Mouse (Mus musculus) midbrain, embryonic 11.5 days (tissue): Measurements from ENCODE around the gene Stk32c. TPM values are rescaled to one million over a fixed set of nuclear protein-coding genes. Genes with fewer than 3 reads are reported as not detected.

ENCODE experiments used
- ATAC-seq: fragments of 200-750 bp; cut with Nextera tagmentation; 2 replicates; pipeline ENCODE4 v1.8.0; 2017; ENCODE audit warnings: moderate TSS enrichment, moderate library complexity; ENCODE audit not compliant: low FRiP score
- DNase-seq: peaks from one replicate; pipeline ENCODE4 v3.0.0; 2015; ENCODE audit warnings: low spot score; ENCODE audit errors: missing footprints
- H3K27ac ChIP-seq: fragments of 300-500 bp; sonication (generic); 2 replicates; pipeline ENCODE4 v1.5.1; 2014; ENCODE audit warnings: low read depth, low read length
- H3K27me3 ChIP-seq: fragments of 300-500 bp; sonication (generic); 2 replicates; pipeline ENCODE4 v1.6.1; 2014; ENCODE audit warnings: mild to moderate bottlenecking, low read length, moderate library complexity, mixed read lengths; ENCODE audit not compliant: control insufficient read depth, insufficient read depth
- H3K36me3 ChIP-seq: fragments of 300-500 bp; sonication (generic); 2 replicates; pipeline ENCODE4 v1.6.1; 2014; ENCODE audit warnings: mild to moderate bottlenecking, low read length, moderate library complexity, mixed read lengths; ENCODE audit not compliant: control insufficient read depth, insufficient read depth
- H3K4me1 ChIP-seq: fragments of 300-500 bp; sonication (generic); 2 replicates; pipeline ENCODE4 v1.6.1; 2014; ENCODE audit warnings: low read length; ENCODE audit not compliant: control insufficient read depth, insufficient read depth
- H3K4me2 ChIP-seq: fragments of 300-500 bp; sonication (generic); 2 replicates; pipeline ENCODE4 v1.6.1; 2014; ENCODE audit warnings: mild to moderate bottlenecking, moderate library complexity
- H3K4me3 ChIP-seq: fragments of 300-500 bp; sonication (generic); 2 replicates; pipeline ENCODE4 v1.5.1; 2014; ENCODE audit warnings: low read depth, low read length
- H3K9ac ChIP-seq: fragments of 300-500 bp; sonication (generic); 2 replicates; pipeline ENCODE4 v1.6.1; 2014; ENCODE audit warnings: low read length
- H3K9me3 ChIP-seq: fragments of 300-500 bp; sonication (generic); 2 replicates; pipeline ENCODE4 v1.6.1; 2016; ENCODE audit warnings: low read length; ENCODE audit not compliant: control insufficient read depth
- WGBS: fragments of 180-500 bp; shearing (Covaris S2); extraction: QIAGEN DNeasy Blood & Tissue Kit; methylation state at CpG from one replicate; pipeline ENCODE4 v1.1.7; 2014; 5-methylcytosine and 5-hydroxymethylcytosine counted together
- polyA plus RNA-seq: library from polyadenylated mRNA; unstranded; fragments of >200 nt; fragmentation: Nextera tagmentation; extraction: Ambion mirVana; gene quantifications from 2 replicates; pipeline ENCODE4 v1.2.1, GENCODE M21; 2014

The Stk32c gene
- polyA plus RNA-seq, 1 experiment from 2014 or later, result 0.63 TPM

DNA sequence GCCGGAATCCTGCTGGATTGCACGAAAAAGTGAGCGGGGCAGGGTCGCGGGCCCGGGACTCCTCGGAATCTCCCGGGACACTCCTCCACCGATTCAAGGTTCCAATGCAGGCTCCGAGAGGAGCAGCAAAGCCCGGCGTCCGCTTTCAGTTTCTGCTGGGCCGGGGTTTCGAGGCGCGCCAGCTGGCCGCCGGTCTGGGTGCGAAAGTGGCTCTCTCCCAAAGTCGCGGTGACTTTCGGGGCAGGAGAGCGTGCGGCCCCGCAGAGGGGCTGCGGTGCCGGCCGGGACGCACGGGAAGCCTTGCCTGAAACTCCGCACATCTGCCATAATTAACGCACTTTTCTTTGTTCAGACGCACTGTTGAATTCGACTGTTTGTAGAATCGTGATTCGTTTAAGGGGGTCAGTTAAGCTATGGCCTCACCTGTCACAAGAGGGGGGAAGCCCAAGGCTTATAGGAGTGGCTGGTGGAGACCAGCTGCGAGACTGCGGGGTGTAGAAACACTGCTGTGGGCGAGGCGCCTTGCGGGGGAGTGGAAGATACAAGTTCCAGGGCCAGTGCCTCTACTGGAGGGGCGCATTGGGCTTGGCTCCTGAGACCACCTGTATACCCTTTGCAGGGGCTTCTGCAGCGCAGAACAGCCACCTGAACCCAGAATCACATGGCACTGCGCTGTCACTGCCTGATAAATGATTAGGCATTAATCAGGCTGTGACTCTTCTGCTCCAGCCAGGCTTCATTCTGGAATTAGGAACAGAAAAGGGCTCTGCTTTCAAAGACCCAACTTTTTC, 35.7 kb upstream of the Stk32c start:
- ATAC-seq (peak; percentile 39), DNase-seq (peak; percentile 92)
- H3K36me3 ChIP-seq, result no peaks in the 10 kb centered on the region
- H3K9me3 ChIP-seq, result no peaks in the 10 kb centered on the region
- H3K9ac ChIP-seq, result peak overlapping the region; percentile 74
- no peak overlapping the region for H3K27ac ChIP-seq
- 3% methylated on average over 45 of the region's 45 CpGs for WGBS
- peak overlapping the region; percentile 97 for H3K4me2 ChIP-seq
- peaks cover 30% of the 10 kb centered on the region for H3K27me3 ChIP-seq
- peaks cover 13% of the 10 kb centered on the region for H3K4me1 ChIP-seq
- H3K4me3 ChIP-seq, result peak overlapping the region; percentile 63

DNA sequence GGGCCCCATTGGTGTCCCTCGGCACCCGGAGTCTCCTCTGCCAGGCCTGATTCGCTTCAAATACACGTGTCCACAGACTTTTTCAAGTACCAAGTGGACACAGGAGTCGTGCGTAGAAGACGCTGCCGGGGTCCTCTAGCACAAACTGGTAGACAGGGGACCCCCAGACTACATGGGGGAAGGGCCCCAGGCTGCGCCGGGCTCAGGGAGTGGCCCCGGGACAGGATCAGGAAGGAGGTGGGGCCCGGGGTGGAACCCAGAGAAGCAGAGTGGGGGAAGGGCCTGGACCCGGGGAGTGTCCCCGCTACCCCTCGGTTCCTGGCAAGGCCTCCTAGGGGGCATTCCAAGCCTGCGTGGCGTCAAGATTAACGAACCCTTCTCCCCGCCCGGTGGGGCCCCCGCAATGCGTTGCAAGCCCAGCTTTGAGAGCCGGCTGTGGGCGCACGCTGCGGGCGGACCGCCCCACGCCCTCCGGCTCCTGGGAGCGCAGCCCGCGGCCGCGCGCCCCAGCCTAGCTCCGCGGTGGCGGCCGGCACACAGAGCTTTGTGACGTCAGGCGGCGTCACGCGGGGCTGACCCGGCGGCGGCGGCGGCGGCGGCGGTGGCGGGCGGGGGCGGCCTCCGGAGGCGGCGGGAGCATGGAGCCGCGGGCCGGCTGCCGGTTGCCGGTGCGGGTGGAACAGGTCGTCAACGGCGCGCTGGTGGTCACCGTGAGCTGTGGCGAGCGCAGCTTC, 34.9 kb upstream of the Stk32c start, which contains the start of gene Pwwp2b:
Gene Pwwp2b, plus strand, starts transcription at position 602 of the 734 bp plus-strand sequence.
- H3K9me3 ChIP-seq, result no peaks in the 10 kb centered on the region
- H3K4me1 ChIP-seq, result peaks cover 13% of the 10 kb centered on the region
- under 1% methylated on average over 37 of the region's 72 CpGs for WGBS
- H3K4me3 ChIP-seq, result peak within 1 kb of the TSS; percentile 63
- H3K27me3 ChIP-seq, result peaks cover 30% of the 10 kb centered on the region
- H3K4me2 ChIP-seq, result peak within 1 kb of the TSS; percentile 97
- DNase-seq (peak; percentile 97), ATAC-seq (peak; percentile 89)
- no peaks in the 10 kb centered on the region for H3K36me3 ChIP-seq
- peak within 1 kb of the TSS; percentile 74 for H3K9ac ChIP-seq
- no peak within 1 kb of the TSS for H3K27ac ChIP-seq

DNA sequence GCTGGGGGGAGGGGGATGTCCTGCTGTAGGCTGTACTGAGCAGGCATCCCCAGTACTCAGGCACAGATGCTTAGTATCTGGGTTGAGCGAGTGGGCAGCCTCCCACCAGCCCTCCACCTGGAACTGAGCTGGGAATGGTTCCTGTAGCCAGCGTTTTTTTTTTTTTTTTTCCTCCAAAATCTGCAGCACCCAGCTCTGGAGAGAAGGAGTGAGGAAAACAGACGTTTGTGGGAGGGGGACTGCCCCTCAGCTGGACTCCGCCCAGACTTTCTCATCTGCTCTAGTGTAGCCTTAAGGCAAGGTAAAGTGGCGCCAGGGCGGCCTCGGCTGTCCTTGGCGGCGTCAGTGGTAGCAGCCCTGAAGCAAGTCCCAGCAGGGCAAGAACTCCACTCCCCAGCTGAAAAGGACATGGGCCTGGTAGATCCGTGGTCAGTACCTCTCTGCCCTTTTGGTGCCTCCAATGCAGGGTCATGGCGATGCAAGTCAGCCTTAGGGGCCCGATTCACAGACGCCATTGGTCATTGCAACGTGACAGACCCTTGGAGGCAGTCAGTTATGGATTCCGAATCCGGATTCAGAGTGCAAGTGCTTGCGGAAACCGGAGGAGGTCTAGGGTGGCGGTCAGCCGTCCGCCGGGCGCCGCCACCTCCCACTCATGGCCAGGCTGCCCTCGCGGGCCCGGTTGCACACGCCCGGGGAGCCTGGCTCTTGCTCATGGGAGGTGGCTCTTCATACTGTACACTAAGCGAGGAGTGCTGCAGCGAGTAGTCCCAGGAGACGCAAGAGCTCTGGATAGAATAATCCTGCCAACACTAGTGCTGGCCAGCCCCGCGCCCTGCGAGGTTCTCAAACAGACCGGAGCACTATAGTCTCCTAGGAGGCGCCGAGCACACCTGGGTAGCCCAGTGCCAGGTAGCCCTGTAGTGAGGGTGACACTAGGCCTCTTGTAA, 34.1 kb upstream of the Stk32c start:
- 2% methylated on average over 38 of the region's 38 CpGs for WGBS
- Histone ChIP-seq H3K36me3 (no peaks in the 10 kb centered on the region), H3K9me3 (no peaks in the 10 kb centered on the region), H3K4me2 (peak overlapping the region; percentile 97), H3K4me1 (peaks cover 13% of the 10 kb centered on the region), H3K9ac (peak overlapping the region; percentile 74), H3K27ac (no peak overlapping the region), H3K27me3 (peaks cover 30% of the 10 kb centered on the region), H3K4me3 (peak overlapping the region; percentile 63)
- ATAC-seq (peak; percentile 45), DNase-seq (peak; percentile 96)

DNA sequence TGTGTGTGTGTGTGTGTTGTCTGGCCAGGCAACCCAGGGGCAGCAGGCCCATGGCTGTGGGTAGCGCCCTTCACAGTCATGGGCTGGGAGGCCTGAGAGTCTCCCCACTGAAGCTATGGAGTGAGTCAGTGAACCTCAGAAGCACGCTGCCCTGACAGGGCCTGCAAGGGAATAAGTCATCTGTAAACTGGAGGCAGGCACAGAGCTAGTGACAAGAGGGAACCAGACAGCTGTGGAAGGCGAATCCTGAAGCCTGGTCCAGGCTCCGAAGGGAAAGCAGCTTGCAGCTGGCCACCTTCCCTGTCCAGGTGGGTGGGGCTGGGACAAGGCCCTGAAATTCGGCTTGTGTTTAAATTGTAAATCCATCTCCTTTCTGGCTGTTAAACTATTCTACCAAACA, 33.0 kb upstream of the Stk32c start:
- Histone ChIP-seq H3K4me1 (peaks cover 13% of the 10 kb centered on the region), H3K4me3 (no peak overlapping the region), H3K27me3 (peaks cover 30% of the 10 kb centered on the region), H3K4me2 (no peak overlapping the region), H3K9ac (no peak overlapping the region), H3K27ac (no peak overlapping the region), H3K36me3 (no peaks in the 10 kb centered on the region), H3K9me3 (no peaks in the 10 kb centered on the region)
- 77% methylated on average over 5 of the region's 5 CpGs for WGBS
- ATAC-seq (no peak), DNase-seq (no peak)

DNA sequence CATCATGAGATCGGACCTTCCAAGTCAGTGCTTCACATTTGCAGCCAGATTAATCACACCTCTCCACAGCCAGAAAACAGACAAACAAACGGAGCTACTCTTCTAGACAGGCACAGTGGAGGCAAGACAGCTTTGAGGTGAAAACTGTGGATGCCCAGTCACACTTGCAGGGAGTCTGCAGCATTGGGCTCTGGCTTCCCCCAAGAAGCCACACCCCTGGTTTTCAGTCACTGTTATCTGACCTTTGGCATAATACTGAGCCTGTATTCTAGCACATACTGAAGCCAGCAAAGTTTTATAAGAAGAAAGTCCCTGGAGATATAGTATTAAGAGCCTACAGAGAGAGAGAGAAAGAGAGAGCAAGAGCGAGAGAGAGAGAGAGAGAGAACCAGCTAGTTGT, 26.3 kb upstream of the Stk32c start:
- H3K4me3 ChIP-seq, result no peak overlapping the region

DNA sequence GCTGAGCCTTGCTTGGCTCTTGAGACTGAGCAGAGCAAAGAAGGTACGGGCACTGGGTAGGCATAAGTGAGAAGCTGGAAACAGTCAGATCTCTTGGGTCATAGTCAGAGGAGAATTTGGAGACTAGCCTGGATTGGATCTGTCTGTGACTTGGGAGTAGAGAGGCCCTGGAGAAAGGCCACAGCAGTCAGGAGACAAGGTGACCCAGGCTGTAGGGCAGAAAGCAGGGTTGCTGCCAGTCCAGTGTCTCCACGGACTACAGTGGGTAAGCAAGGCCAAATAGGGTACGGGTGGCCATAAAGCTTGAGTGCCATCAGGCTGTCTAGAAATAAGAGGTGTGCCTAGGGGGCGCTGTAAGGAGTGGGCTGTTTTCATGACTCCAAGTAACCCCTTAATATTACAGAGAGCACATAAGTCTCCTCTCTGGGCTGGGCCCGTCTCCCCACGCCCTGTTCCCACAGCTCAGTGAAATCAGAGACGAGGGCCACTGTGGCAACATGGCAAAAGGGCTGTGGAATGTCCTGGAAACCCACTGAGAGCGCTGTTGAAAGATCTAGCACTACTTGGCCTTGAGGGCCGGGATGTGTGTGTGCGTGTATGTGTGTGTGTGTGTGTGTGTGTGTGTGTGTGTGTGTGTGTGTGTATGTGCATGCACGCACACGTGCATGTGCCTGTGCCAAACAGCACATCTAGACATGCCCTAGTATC, 22.7 kb upstream of the Stk32c start:
- peak; percentile 66 for DNase-seq
- no peaks in the 10 kb centered on the region for H3K9me3 ChIP-seq
- ATAC-seq, result no peak
- no peak overlapping the region for H3K27ac ChIP-seq
- H3K4me2 ChIP-seq, result no peak overlapping the region
- H3K9ac ChIP-seq, result no peak overlapping the region
- H3K4me3 ChIP-seq, result no peak overlapping the region
- H3K27me3 ChIP-seq, result no peaks in the 10 kb centered on the region
- 81% methylated on average over 12 of the region's 12 CpGs for WGBS
- peaks cover 8% of the 10 kb centered on the region for H3K4me1 ChIP-seq
- no peaks in the 10 kb centered on the region for H3K36me3 ChIP-seq

More for the DNA sequence above, 26.3 kb upstream of the Stk32c start:
- Histone ChIP-seq H3K4me2 (no peak overlapping the region), H3K36me3 (no peaks in the 10 kb centered on the region), H3K27ac (no peak overlapping the region), H3K9ac (no peak overlapping the region), H3K9me3 (no peaks in the 10 kb centered on the region), H3K27me3 (no peaks in the 10 kb centered on the region), H3K4me1 (peaks cover 4% of the 10 kb centered on the region; the same call in 1 of the 2 replicates)
- ATAC-seq, result no peak
- no peak for DNase-seq
- WGBS, result 80% methylated on average over 3 of the region's 3 CpGs

DNA sequence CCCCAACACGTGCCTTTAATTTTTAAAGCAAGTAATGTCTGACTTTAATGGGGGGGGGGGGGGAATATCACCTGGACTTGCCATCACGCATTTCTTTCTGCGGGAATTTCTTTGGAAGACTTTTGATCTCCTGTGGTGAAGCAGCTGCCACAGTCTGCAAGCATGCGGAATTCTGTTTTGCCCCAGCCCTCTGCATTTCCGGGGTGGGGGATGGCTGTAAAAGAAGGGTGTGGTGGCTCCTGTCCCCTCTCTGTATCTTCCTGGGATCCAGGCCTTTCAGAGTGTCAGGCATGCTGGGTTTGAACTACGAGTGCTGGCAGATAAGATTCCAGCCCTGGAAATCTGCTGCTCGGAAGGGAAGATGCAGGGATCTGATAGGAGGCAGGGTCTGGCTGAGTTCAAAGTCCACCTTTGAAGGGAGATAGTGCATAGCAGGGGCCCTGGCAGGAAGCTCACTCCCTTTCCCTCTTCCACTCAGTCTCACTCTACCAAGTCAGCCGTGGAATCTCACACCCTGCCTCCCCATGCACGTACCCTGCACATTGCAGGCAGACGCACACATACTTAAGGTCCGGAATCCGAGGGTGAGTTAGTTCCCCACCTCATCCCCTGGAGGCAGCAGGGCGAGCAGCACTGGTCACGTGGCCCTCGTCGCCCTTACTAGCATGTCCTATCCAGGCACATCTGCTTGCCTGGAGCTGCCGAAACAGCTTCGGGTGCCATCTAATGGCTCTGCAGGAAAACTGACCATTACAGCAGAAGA, 21.5 kb upstream of the Stk32c start:
- WGBS, result 6% methylated on average over 18 of the region's 18 CpGs
- DNase-seq, result peak; percentile 88
- Histone ChIP-seq H3K27ac (no peak overlapping the region), H3K27me3 (no peaks in the 10 kb centered on the region), H3K36me3 (no peaks in the 10 kb centered on the region), H3K9ac (no peak overlapping the region), H3K4me2 (peak overlapping the region; percentile 24; the same call in 1 of the 2 replicates), H3K9me3 (no peaks in the 10 kb centered on the region), H3K4me3 (no peak overlapping the region), H3K4me1 (peaks cover 8% of the 10 kb centered on the region)
- ATAC-seq, result peak; percentile 81

DNA sequence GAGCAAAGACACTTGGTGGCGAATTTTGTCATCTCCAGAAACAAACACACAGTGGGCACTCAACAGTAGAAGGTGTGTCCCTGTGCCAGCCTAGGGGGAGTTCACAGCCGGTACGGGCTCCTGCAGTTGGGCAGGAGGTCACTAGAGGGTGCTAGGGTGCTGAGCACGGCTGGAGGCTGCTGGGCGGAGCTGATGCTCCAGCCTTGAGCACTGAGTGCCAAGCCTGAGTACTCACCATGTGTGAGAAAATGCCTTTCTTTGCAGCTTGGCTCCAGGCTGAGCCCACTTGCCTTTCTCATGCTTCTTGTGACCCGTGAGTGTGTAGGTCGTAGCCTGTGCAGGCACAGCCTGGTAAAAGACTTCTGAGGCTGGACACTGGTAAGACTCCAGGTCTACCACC, 20.6 kb upstream of the Stk32c start:
- Histone ChIP-seq H3K4me2 (no peak overlapping the region), H3K27ac (no peak overlapping the region), H3K4me1 (peaks cover 8% of the 10 kb centered on the region), H3K36me3 (no peaks in the 10 kb centered on the region), H3K4me3 (no peak overlapping the region), H3K27me3 (no peaks in the 10 kb centered on the region), H3K9ac (no peak overlapping the region; the same call in 1 of the 2 replicates), H3K9me3 (no peaks in the 10 kb centered on the region)
- DNase-seq (peak; percentile 97), ATAC-seq (peak; percentile 84)
- WGBS, result 1% methylated on average over 7 of the region's 7 CpGs
